Mouse (Mus musculus) olfactory bulb, adult 2 months (tissue): ENCODE data around the gene Sprn.

Source experiments
- CTCF ChIP-seq: fragments of 200-500 bp; IDR thresholded peaks from 2 replicates; pipeline ENCODE4 v1.5.1; 2012; ENCODE audit warnings: low read depth, mild to moderate bottlenecking, low read length, moderate library complexity; ENCODE audit not compliant: insufficient read depth
- POLR2A ChIP-seq: fragments of 200-500 bp; IDR thresholded peaks from 2 replicates; pipeline ENCODE4 v1.6.1; 2012; ENCODE audit warnings: mild to moderate bottlenecking, low read depth, low read length, moderate library complexity; ENCODE audit not compliant: insufficient read depth

DNA sequence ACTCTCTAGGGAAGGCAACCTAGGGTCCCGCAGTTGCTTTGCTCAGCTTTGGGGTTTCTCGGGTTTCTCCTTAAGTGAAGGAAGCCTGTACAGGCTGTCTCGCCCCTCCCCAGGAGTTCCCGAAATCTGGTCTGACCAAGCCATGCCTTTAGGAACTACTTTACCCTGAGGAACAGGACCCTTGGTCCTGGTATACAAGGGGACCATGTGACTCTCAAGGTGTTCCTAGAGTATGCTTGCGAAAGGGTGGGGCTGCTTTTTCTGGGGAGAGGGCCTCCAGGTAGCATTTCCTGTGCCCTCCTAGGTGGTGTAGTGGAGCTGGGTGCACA, 28.7 kb downstream of the Sprn start:
- no peak for TF ChIP-seq CTCF
- no peak for TF ChIP-seq POLR2A
